Mouse (Mus musculus) thymus, postnatal 14 days (tissue): Measurements from ENCODE around the gene Nkx1-2.

Experiments used
- DNase-seq: peaks from one replicate; pipeline ENCODE4 v3.0.0; 2021

Gene Nkx1-2

GRCm38 (mm10) chr7:132599071-132599975 lies at the start of gene Nkx1-2:
Gene Nkx1-2, minus strand, starts transcription at chr7:132599637.
- no peak for DNase-seq

GRCm38 (mm10) chr7:132646514-132646913 lies 47.1 kb upstream of the Nkx1-2 start:
- DNase-seq, result no peak

- DNase-seq, result no peak
These were observed 45.3 kb upstream of the Nkx1-2 start for GRCm38 (mm10) chr7:132644605-132645279.

- no peak for DNase-seq
These were observed 42.2 kb upstream of the Nkx1-2 start for GRCm38 (mm10) chr7:132641606-132642005.

- DNase-seq, result no peak
These were observed 41.5 kb upstream of the Nkx1-2 start for GRCm38 (mm10) chr7:132640946-132641345.

- peak; percentile 53 for DNase-seq
These were observed 39.1 kb upstream of the Nkx1-2 start for GRCm38 (mm10) chr7:132638446-132639087.

GRCm38 (mm10) chr7:132637292-132637691 lies 37.9 kb upstream of the Nkx1-2 start:
- DNase-seq, result no peak

- DNase-seq, result no peak
These were observed 31.9 kb upstream of the Nkx1-2 start for GRCm38 (mm10) chr7:132631313-132631712.

GRCm38 (mm10) chr7:132627448-132627847 lies 28.0 kb upstream of the Nkx1-2 start:
- no peak for DNase-seq

GRCm38 (mm10) chr7:132626174-132626573 lies 26.7 kb upstream of the Nkx1-2 start:
- DNase-seq, result no peak

- no peak for DNase-seq
These were observed 24.7 kb upstream of the Nkx1-2 start for GRCm38 (mm10) chr7:132624161-132624560.

GRCm38 (mm10) chr7:132619975-132620918 lies 20.8 kb upstream of the Nkx1-2 start:
- DNase-seq, result no peak

GRCm38 (mm10) chr7:132619549-132619948 lies 20.1 kb upstream of the Nkx1-2 start:
- no peak for DNase-seq

- DNase-seq, result no peak
These were observed 17.7 kb upstream of the Nkx1-2 start for GRCm38 (mm10) chr7:132617021-132617564.

GRCm38 (mm10) chr7:132616391-132616790 lies 17.0 kb upstream of the Nkx1-2 start:
- DNase-seq, result no peak

GRCm38 (mm10) chr7:132615346-132615745 lies 15.9 kb upstream of the Nkx1-2 start:
- DNase-seq, result no peak

GRCm38 (mm10) chr7:132611530-132611929 lies 12.1 kb upstream of the Nkx1-2 start:
- DNase-seq, result no peak

- peak; percentile 75 for DNase-seq
These were observed 11.3 kb upstream of the Nkx1-2 start, which contains the start of gene Lhpp for GRCm38 (mm10) chr7:132610468-132611318. Gene Lhpp, plus strand, starts transcription at chr7:132610638.

GRCm38 (mm10) chr7:132608316-132609020 lies 9.0 kb upstream of the Nkx1-2 start:
- DNase-seq, result no peak

GRCm38 (mm10) chr7:132605689-132606088 lies 6.3 kb upstream of the Nkx1-2 start:
- DNase-seq, result no peak
